Mouse (Mus musculus) midbrain, embryonic 14.5 days (tissue): ENCODE data around the gene Lrrc1. TPM values are rescaled to one million over a fixed set of nuclear protein-coding genes. Genes with fewer than 3 reads are reported as not detected.

ENCODE experiments used
- ATAC-seq: fragments of 200-750 bp; cut with Nextera tagmentation; 2 replicates; pipeline ENCODE4 v1.8.0; 2017; ENCODE audit warnings: moderate number of reproducible peaks, moderate library complexity; ENCODE audit not compliant: low FRiP score, low TSS enrichment
- DNase-seq: peaks from one replicate; pipeline ENCODE4 v3.0.0-alpha.2; 2015
- H3K27ac ChIP-seq: fragments of 300-500 bp; sonication (generic); replicated peaks from 2 replicates; pipeline ENCODE4 v1.5.1; 2014; ENCODE audit warnings: mild to moderate bottlenecking, low read depth, low read length, moderate library complexity
- H3K27me3 ChIP-seq: fragments of 300-500 bp; sonication (generic); 2 replicates; pipeline ENCODE4 v1.6.1; 2014; ENCODE audit warnings: low read length, control low read depth, mixed read lengths; ENCODE audit not compliant: control insufficient read depth, insufficient read depth
- H3K36me3 ChIP-seq: fragments of 300-500 bp; sonication (generic); 2 replicates; pipeline ENCODE4 v1.6.1; 2014; ENCODE audit warnings: low read length, control low read depth; ENCODE audit not compliant: control insufficient read depth, insufficient read depth
- H3K4me1 ChIP-seq: fragments of 300-500 bp; sonication (generic); 2 replicates; pipeline ENCODE4 v1.6.1; 2014; ENCODE audit warnings: mild to moderate bottlenecking, antibody characterized with exemption, low read length, control low read depth; ENCODE audit not compliant: control insufficient read depth, insufficient read depth
- H3K4me2 ChIP-seq: fragments of 300-500 bp; sonication (generic); 2 replicates; pipeline ENCODE4 v1.6.1; 2014; ENCODE audit warnings: mild to moderate bottlenecking, low read length, moderate library complexity
- H3K4me3 ChIP-seq: fragments of 300-500 bp; sonication (generic); replicated peaks from 2 replicates; pipeline ENCODE4 v1.5.1; 2014; ENCODE audit warnings: low read depth, low read length
- H3K9ac ChIP-seq: fragments of 300-500 bp; sonication (generic); replicated peaks from 2 replicates; pipeline ENCODE4 v1.6.1; 2014; ENCODE audit warnings: mild to moderate bottlenecking, low read length, moderate library complexity
- H3K9me3 ChIP-seq: fragments of 300-500 bp; sonication (generic); 2 replicates; pipeline ENCODE4 v1.6.1; 2016; ENCODE audit warnings: low read length, control low read depth, mixed read lengths; ENCODE audit not compliant: control insufficient read depth
- WGBS: fragments of 180-500 bp; shearing (Covaris S2); extraction: QIAGEN DNeasy Blood & Tissue Kit; methylation state at CpG from one replicate; pipeline ENCODE4 v1.1.7; 2014; 5-methylcytosine and 5-hydroxymethylcytosine counted together
- polyA plus RNA-seq: library from polyadenylated mRNA; unstranded; fragments of >200 nt; fragmentation: Nextera tagmentation; extraction: Ambion mirVana; gene quantifications from 2 replicates; pipeline ENCODE4 v1.2.1, GENCODE M21; 2014

The Lrrc1 gene
- polyA plus RNA-seq, 1 experiment from 2014 or later, result 5.1 TPM

- Histone ChIP-seq H3K4me1 (peaks cover 19% of the 10 kb centered on the region), H3K4me2 (peak overlapping the region; percentile 36), H3K27me3 (peaks cover 12% of the 10 kb centered on the region), H3K36me3 (no peaks in the 10 kb centered on the region), H3K9ac (no peak overlapping the region), H3K27ac (no peak overlapping the region), H3K9me3 (no peaks in the 10 kb centered on the region), H3K4me3 (no peak overlapping the region)
- 4% methylated on average over 14 of the region's 14 CpGs for WGBS
- DNase-seq, result peak; percentile 64
- peak; percentile 63 for ATAC-seq
These were observed 41.9 kb downstream of the Lrrc1 start for GRCm38 (mm10) chr9:77502548-77503438.

- ATAC-seq (no peak), DNase-seq (peak; percentile 28)
- H3K9ac ChIP-seq, result no peak overlapping the region
- no peak overlapping the region for H3K4me3 ChIP-seq
- H3K9me3 ChIP-seq, result no peaks in the 10 kb centered on the region
- WGBS, result 19% methylated on average over 6 of the region's 6 CpGs
- peaks cover 24% of the 10 kb centered on the region for H3K4me1 ChIP-seq
- no peaks in the 10 kb centered on the region for H3K36me3 ChIP-seq
- H3K27ac ChIP-seq, result no peak overlapping the region
- H3K27me3 ChIP-seq, result peaks cover 12% of the 10 kb centered on the region
- H3K4me2 ChIP-seq, result peak overlapping the region; percentile 36
These were observed 42.5 kb downstream of the Lrrc1 start for GRCm38 (mm10) chr9:77502171-77502547.

GRCm38 (mm10) chr9:77499084-77499483 lies 45.6 kb downstream of the Lrrc1 start:
- peaks cover 40% of the 10 kb centered on the region for H3K4me1 ChIP-seq
- ATAC-seq, result no peak

GRCm38 (mm10) chr9:77498406-77498805 lies 46.3 kb downstream of the Lrrc1 start:
- DNase-seq, result no peak
- 78% methylated on average over 3 of the region's 3 CpGs for WGBS
- H3K9me3 ChIP-seq, result no peaks in the 10 kb centered on the region
- H3K4me2 ChIP-seq, result no peak overlapping the region
- no peaks in the 10 kb centered on the region for H3K36me3 ChIP-seq
- no peak overlapping the region for H3K4me3 ChIP-seq
- ATAC-seq, result no peak
- H3K27me3 ChIP-seq, result peaks cover 9% of the 10 kb centered on the region
- H3K4me1 ChIP-seq, result peaks cover 38% of the 10 kb centered on the region
- H3K27ac ChIP-seq, result no peak overlapping the region
- no peak overlapping the region for H3K9ac ChIP-seq

More at GRCm38 (mm10) chr9:77499084-77499483, 45.6 kb downstream of the Lrrc1 start:
- H3K27ac ChIP-seq, result no peak overlapping the region
- no peak overlapping the region for H3K4me2 ChIP-seq
- no peak for DNase-seq
- H3K9me3 ChIP-seq, result no peaks in the 10 kb centered on the region
- peaks cover 10% of the 10 kb centered on the region for H3K27me3 ChIP-seq
- no peaks in the 10 kb centered on the region for H3K36me3 ChIP-seq
- WGBS, result 91% methylated on average over 6 of the region's 6 CpGs
- no peak overlapping the region for H3K9ac ChIP-seq
- no peak overlapping the region for H3K4me3 ChIP-seq

- ATAC-seq, result peak; percentile 20; the same call in 1 of the 2 replicates
These were observed 47.5 kb downstream of the Lrrc1 start for GRCm38 (mm10) chr9:77497173-77497572.

GRCm38 (mm10) chr9:77496540-77497062 lies 48.1 kb downstream of the Lrrc1 start:
- Histone ChIP-seq H3K4me2 (peak overlapping the region; percentile 24; the same call in 1 of the 2 replicates), H3K9me3 (no peaks in the 10 kb centered on the region), H3K27ac (0 out of 2 replicates have a peak overlapping the region, but pooled peaks have one; percentile 37), H3K9ac (0 out of 2 replicates have a peak overlapping the region, but pooled peaks have one; percentile 4), H3K4me3 (no peak overlapping the region), H3K4me1 (peaks cover 21% of the 10 kb centered on the region), H3K36me3 (no peaks in the 10 kb centered on the region), H3K27me3 (peaks cover 18% of the 10 kb centered on the region)
- peak; percentile 68 for ATAC-seq
- WGBS, result 9% methylated on average over 12 of the region's 12 CpGs
- peak; percentile 69 for DNase-seq

More at GRCm38 (mm10) chr9:77497173-77497572, 47.5 kb downstream of the Lrrc1 start:
- Histone ChIP-seq H3K4me2 (peak overlapping the region; percentile 24; the same call in 1 of the 2 replicates), H3K36me3 (no peaks in the 10 kb centered on the region), H3K4me3 (no peak overlapping the region), H3K9me3 (no peaks in the 10 kb centered on the region), H3K9ac (0 out of 2 replicates have a peak overlapping the region, but pooled peaks have one; percentile 4), H3K27ac (0 out of 2 replicates have a peak overlapping the region, but pooled peaks have one; percentile 37), H3K4me1 (peaks cover 26% of the 10 kb centered on the region), H3K27me3 (peaks cover 17% of the 10 kb centered on the region)
- no peak for DNase-seq
- WGBS, result 35% methylated on average over 6 of the region's 6 CpGs

DNA sequence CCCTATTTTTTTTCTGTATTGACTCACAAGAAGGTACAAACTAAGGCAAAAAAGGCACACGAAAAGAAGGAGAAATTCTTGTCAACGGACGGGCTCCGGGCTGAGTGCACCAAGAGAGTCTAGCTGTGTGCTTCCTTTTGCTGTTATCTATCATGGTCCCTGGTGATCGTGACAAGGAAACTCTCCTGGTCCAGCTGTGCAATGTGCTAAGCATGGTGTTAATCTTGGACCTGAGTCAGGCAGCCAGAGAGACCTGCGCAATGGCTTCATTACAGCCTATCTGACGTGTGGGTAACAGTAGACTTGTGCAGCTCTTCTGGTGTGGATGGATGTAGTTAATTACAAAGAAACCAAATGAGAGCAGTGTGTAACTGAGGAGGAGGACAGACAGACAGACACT lies 50.4 kb downstream of the Lrrc1 start:
- Histone ChIP-seq H3K4me3 (no peak overlapping the region), H3K4me2 (no peak overlapping the region), H3K27ac (no peak overlapping the region), H3K36me3 (no peaks in the 10 kb centered on the region), H3K9me3 (no peaks in the 10 kb centered on the region), H3K4me1 (peaks cover 21% of the 10 kb centered on the region), H3K9ac (no peak overlapping the region), H3K27me3 (0 out of 2 replicates have a peak, but pooled peaks cover 8% of the 10 kb centered on the region)
- WGBS, result 95% methylated on average over 7 of the region's 7 CpGs
- DNase-seq (no peak), ATAC-seq (no peak)

GRCm38 (mm10) chr9:77488611-77489010 lies 56.1 kb downstream of the Lrrc1 start:
- no peaks in the 10 kb centered on the region for H3K9me3 ChIP-seq
- no peaks in the 10 kb centered on the region for H3K4me1 ChIP-seq
- ATAC-seq, result no peak
- DNase-seq, result no peak
- H3K4me2 ChIP-seq, result no peak overlapping the region
- WGBS, result 90% methylated on average over 11 of the region's 11 CpGs
- H3K27ac ChIP-seq, result no peak overlapping the region
- no peak overlapping the region for H3K9ac ChIP-seq
- H3K27me3 ChIP-seq, result 0 out of 2 replicates have a peak, but pooled peaks cover 8% of the 10 kb centered on the region
- H3K4me3 ChIP-seq, result no peak overlapping the region
- H3K36me3 ChIP-seq, result no peaks in the 10 kb centered on the region
